Mouse (Mus musculus): ENCODE measurements around the gene Rybp.

DNA sequence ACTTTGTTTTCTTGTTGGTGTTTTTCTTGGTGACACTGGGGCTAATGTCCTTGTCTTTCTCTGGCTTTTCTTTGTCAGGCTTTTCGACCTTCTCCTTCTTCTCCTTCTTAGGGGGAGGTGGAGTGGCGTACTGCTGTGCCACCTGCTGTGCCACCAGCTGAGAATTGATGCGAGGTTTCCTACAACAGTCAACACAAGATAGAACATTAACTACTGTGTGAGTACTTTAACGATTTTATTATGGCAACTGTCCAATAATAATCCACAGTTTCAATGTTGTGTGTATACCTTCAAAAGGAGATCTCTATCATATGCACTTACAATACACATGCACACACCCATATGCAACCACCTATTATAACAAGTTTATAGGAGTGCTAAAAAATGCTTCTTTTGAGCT lies 54.2 kb downstream of the Rybp start:
- TF ChIP-seq POLR2A (IDR thresholded peaks at IDR 0.05; ENCODE audit: insufficient read depth, low read depth, low read length) (no peak), EP300 (IDR thresholded peaks at IDR 0.05; ENCODE audit: insufficient read depth, low read depth, low read length) (no peak)
